Mouse (Mus musculus): ENCODE results near the gene Zfp830. TPM values are rescaled to one million over a fixed set of nuclear protein-coding genes. Genes with fewer than 3 reads are reported as not detected.

Zfp830 gene
- polyA plus RNA-seq (2014; fragmentation: Illumina TruSeq; extraction: RNeasy Lipid Tissue Mini Kit (QIAGEN cat#74804); ENCODE audit: low replicate concordance): 13.2 TPM

GRCm38 (mm10) chr11:82763742-82764437, at the start of gene Zfp830, which contains the start of gene Cct6b:
Zfp830 (plus strand) TSS chr11:82764345.
Cct6b (minus strand) TSS chr11:82764321.

DNA sequence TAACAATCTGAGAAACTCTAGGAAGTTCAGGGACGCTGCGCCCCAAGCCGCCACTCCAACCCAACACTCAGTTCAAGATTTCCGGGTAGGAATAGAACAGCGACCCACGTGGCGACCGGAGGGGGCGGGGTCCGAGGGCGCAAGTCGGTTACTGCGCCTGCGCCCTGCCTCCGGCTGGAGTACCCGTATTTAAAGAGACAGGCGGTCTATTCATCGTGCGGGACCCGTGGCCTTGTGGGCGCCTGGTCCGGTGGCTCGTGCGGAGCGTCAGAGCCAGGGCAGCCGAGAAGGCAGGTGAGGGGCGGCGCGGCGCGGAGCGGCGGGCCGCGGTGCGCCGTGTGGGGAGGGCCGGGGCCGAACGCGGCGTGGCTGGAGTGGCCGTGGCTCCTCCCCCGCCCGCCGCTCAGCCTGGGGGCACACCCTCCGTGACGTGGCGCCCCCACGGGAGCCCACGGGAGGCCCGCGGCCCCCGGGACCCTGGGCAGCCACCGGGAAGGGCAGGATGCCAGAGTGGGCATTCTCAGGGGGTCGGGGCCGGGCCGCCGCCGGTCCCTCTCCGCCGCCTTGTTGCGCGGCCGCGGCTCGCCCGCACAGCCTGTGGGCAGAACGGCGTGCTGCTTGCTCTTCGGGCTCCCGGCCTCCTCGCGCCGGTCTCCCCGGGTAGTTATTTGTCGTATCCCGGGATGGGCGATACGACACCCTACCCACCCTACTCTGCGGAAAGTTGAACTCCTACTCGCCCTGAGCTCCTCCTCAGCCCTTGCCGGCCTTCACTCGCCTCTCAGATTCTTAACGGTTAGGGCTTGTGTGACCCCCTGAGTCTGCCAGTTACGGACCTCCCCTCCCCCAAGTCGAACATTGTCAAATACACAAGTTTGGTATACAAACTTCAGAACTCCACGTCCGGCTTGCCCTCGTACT, 17.1 kb downstream of the Zfp830 start, which contains the start of gene Lig3:
Gene Lig3, plus strand, starts transcription at position 126 of the 921 bp plus-strand sequence.

Other genes with a start within 250 kb of the Zfp830 start
- gene Cct6b, start within 50 bp of the Zfp830 start, polyA plus RNA-seq (2014; fragmentation: Illumina TruSeq; extraction: RNeasy Lipid Tissue Mini Kit (QIAGEN cat#74804); ENCODE audit: low replicate concordance): 0.63 TPM
- gene Lig3, start 16.8 kb downstream of the Zfp830 start, polyA plus RNA-seq (2014; fragmentation: Illumina TruSeq; extraction: RNeasy Lipid Tissue Mini Kit (QIAGEN cat#74804); ENCODE audit: low replicate concordance): 17.4 TPM
- 10.2 TPM for gene Rffl, start 106.9 kb downstream of the Zfp830 start, polyA plus RNA-seq (2014; fragmentation: Illumina TruSeq; extraction: RNeasy Lipid Tissue Mini Kit (QIAGEN cat#74804); ENCODE audit: low replicate concordance)
- gene Rad51d, start 126.3 kb downstream of the Zfp830 start, polyA plus RNA-seq (2014; fragmentation: Illumina TruSeq; extraction: RNeasy Lipid Tissue Mini Kit (QIAGEN cat#74804); ENCODE audit: low replicate concordance): 4.3 TPM
- not detected for gene Fndc8, start 127.8 kb downstream of the Zfp830 start, polyA plus RNA-seq (2014; fragmentation: Illumina TruSeq; extraction: RNeasy Lipid Tissue Mini Kit (QIAGEN cat#74804); ENCODE audit: low replicate concordance)
- 3.4 TPM for gene Nle1, start 144.1 kb downstream of the Zfp830 start, polyA plus RNA-seq (2014; fragmentation: Illumina TruSeq; extraction: RNeasy Lipid Tissue Mini Kit (QIAGEN cat#74804); ENCODE audit: low replicate concordance)
- gene Unc45b, start 146.2 kb downstream of the Zfp830 start, polyA plus RNA-seq (2014; fragmentation: Illumina TruSeq; extraction: RNeasy Lipid Tissue Mini Kit (QIAGEN cat#74804); ENCODE audit: low replicate concordance): 0.59 TPM
- gene Slfn5, start 187.0 kb downstream of the Zfp830 start, polyA plus RNA-seq (2014; fragmentation: Illumina TruSeq; extraction: RNeasy Lipid Tissue Mini Kit (QIAGEN cat#74804); ENCODE audit: low replicate concordance): 14.2 TPM
- gene Slfn9, start 227.5 kb downstream of the Zfp830 start, polyA plus RNA-seq (2014; fragmentation: Illumina TruSeq; extraction: RNeasy Lipid Tissue Mini Kit (QIAGEN cat#74804); ENCODE audit: low replicate concordance): 36.9 TPM